Mouse (Mus musculus): Measurements from ENCODE around the gene Pcdh15. TPM values are rescaled to one million over a fixed set of nuclear protein-coding genes. Genes with fewer than 3 reads are reported as not detected.

Gene Pcdh15
- polyA plus RNA-seq (2017; shearing (Covaris generic)) = 0.22 TPM

GRCm38 (mm10) chr10:73098966-73099845 lies at the start of gene Pcdh15:
TSS of gene Pcdh15 (plus strand) at chr10:73099342.

Data from CD4-positive, CD25-positive, alpha-beta regulatory T cell (primary cell).